Mouse (Mus musculus): ENCODE data around the gene Foxr2. TPM values are rescaled to one million over a fixed set of nuclear protein-coding genes. Genes with fewer than 3 reads are reported as not detected.

Gene Foxr2
- polyA plus RNA-seq, 1 experiment from 2014 or later, result 0.63 TPM

Other genes with a start within 250 kb of the Foxr2 start
- gene Usp51, start 112.3 kb upstream of the Foxr2 start, polyA plus RNA-seq (2014; fragmentation: Nextera tagmentation; extraction: Ambion mirVana), result 6.4 and 8.2 TPM in 2 replicates
- 85.7 and 90.6 TPM in 2 replicates for gene Mageh1, start 81.2 kb upstream of the Foxr2 start, polyA plus RNA-seq (2014; fragmentation: Nextera tagmentation; extraction: Ambion mirVana)
- gene Rragb, start 21.2 kb downstream of the Foxr2 start, polyA plus RNA-seq (2014; fragmentation: Nextera tagmentation; extraction: Ambion mirVana), result 6.6 and 9.2 TPM in 2 replicates
- gene Klf8, start 118.7 kb downstream of the Foxr2 start, polyA plus RNA-seq (2014; fragmentation: Nextera tagmentation; extraction: Ambion mirVana), result 2.2 and 2.5 TPM in 2 replicates

All from forebrain, embryonic 11.5 days (tissue).